Mouse (Mus musculus) hindbrain, embryonic 16.5 days (tissue): ENCODE results near the gene Zfp423. TPM values are rescaled to one million over a fixed set of nuclear protein-coding genes. Genes with fewer than 3 reads are reported as not detected.

Experiments
- ATAC-seq: fragments of 200-750 bp; cut with Nextera tagmentation; 2 replicates; pipeline ENCODE4 v1.8.0; 2017; ENCODE audit warnings: moderate TSS enrichment, moderate library complexity
- H3K27ac ChIP-seq: fragments of 300-500 bp; sonication (generic); 2 replicates; pipeline ENCODE4 v1.5.1; 2014; ENCODE audit warnings: low read depth, mild to moderate bottlenecking, control low read depth, low read length, moderate library complexity
- H3K27me3 ChIP-seq: fragments of 300-500 bp; sonication (generic); replicated peaks from 2 replicates; pipeline ENCODE4 v1.6.1; 2014; ENCODE audit warnings: low read length; ENCODE audit not compliant: control insufficient read depth, insufficient read depth
- H3K36me3 ChIP-seq: fragments of 300-500 bp; sonication (generic); 2 replicates; pipeline ENCODE4 v1.6.1; 2014; ENCODE audit warnings: mild to moderate bottlenecking, low read length, moderate library complexity, mixed read lengths; ENCODE audit not compliant: control insufficient read depth, insufficient read depth
- H3K4me1 ChIP-seq: fragments of 300-500 bp; sonication (generic); 2 replicates; pipeline ENCODE4 v1.6.1; 2014; ENCODE audit warnings: low read depth, low read length; ENCODE audit not compliant: control insufficient read depth, insufficient read depth
- H3K4me2 ChIP-seq: fragments of 300-500 bp; sonication (generic); 2 replicates; pipeline ENCODE4 v1.6.1; 2014; ENCODE audit warnings: mild to moderate bottlenecking, low read length, control low read depth, moderate library complexity
- H3K4me3 ChIP-seq: fragments of 300-500 bp; sonication (generic); 2 replicates; pipeline ENCODE4 v1.5.1; 2014; ENCODE audit warnings: mild to moderate bottlenecking, low read length, control low read depth, moderate library complexity
- H3K9ac ChIP-seq: fragments of 300-500 bp; sonication (generic); 2 replicates; pipeline ENCODE4 v1.6.1; 2014; ENCODE audit warnings: low read depth, mild to moderate bottlenecking, control low read depth, low read length, moderate library complexity
- H3K9me3 ChIP-seq: fragments of 300-500 bp; sonication (generic); 2 replicates; pipeline ENCODE4 v1.6.1; 2014; ENCODE audit warnings: mild to moderate bottlenecking, low read length, moderate library complexity; ENCODE audit not compliant: control insufficient read depth
- WGBS: fragments of 180-500 bp; shearing (Covaris S2); extraction: QIAGEN DNeasy Blood & Tissue Kit; methylation state at CpG from one replicate; pipeline ENCODE4 v1.1.7; 2014; 5-methylcytosine and 5-hydroxymethylcytosine counted together
- polyA plus RNA-seq: library from polyadenylated mRNA; unstranded; fragments of >200 nt; fragmentation: Nextera tagmentation; extraction: Ambion mirVana; gene quantifications from 2 replicates; pipeline ENCODE4 v1.2.1, GENCODE M21; 2015

Gene Zfp423
- polyA plus RNA-seq, 1 experiment from 2014 or later, result 21.6 TPM

- no peaks in the 10 kb centered on the region for H3K36me3 ChIP-seq
- peaks cover 42% of the 10 kb centered on the region for H3K4me1 ChIP-seq
- peak; percentile 85 for ATAC-seq
- peak overlapping the region; percentile 0; the same call in 1 of the 2 replicates for H3K4me3 ChIP-seq
- peak overlapping the region; percentile 11 for H3K9ac ChIP-seq
- H3K27me3 ChIP-seq, result no peaks in the 10 kb centered on the region
- peak overlapping the region; percentile 34 for H3K4me2 ChIP-seq
- no peaks in the 10 kb centered on the region for H3K9me3 ChIP-seq
- WGBS, result 6% methylated on average over 20 of the region's 20 CpGs
- peak overlapping the region; percentile 65 for H3K27ac ChIP-seq
Observed at GRCm38 (mm10) chr8:87938351-87939232, 20.8 kb downstream of the Zfp423 start.

DNA sequence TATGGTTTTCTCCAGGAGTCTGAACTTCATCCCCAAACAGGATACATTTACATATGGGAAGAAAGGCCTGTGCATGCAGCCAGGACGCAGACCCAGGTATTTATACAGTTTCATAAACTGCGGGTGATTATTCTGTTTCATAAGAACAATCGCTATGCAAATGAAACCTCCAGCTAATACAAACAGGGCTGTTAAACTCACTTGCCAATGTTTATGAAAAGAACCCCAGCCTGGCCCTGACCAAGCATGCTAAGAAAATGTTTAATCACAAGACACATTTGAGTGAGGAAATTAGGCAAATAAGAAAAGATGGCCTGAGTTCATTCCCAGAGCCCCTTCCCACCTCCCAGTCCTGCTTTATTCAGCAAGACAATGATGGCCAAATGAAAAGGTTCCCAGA, 22.2 kb downstream of the Zfp423 start:
- Histone ChIP-seq H3K9ac (no peak overlapping the region), H3K4me1 (peaks cover 50% of the 10 kb centered on the region), H3K4me3 (no peak overlapping the region), H3K4me2 (no peak overlapping the region), H3K27me3 (no peaks in the 10 kb centered on the region), H3K9me3 (no peaks in the 10 kb centered on the region), H3K36me3 (no peaks in the 10 kb centered on the region), H3K27ac (peak overlapping the region; percentile 65)
- ATAC-seq, result no peak
- 48% methylated on average over 3 of the region's 3 CpGs for WGBS

GRCm38 (mm10) chr8:87935088-87935680, 24.2 kb downstream of the Zfp423 start:
- H3K9ac ChIP-seq, result no peak overlapping the region
- H3K4me1 ChIP-seq, result peaks cover 47% of the 10 kb centered on the region
- no peak overlapping the region for H3K4me3 ChIP-seq
- no peak overlapping the region for H3K4me2 ChIP-seq
- no peaks in the 10 kb centered on the region for H3K36me3 ChIP-seq
- H3K27me3 ChIP-seq, result no peaks in the 10 kb centered on the region
- ATAC-seq, result no peak
- H3K9me3 ChIP-seq, result no peaks in the 10 kb centered on the region
- no peak overlapping the region for H3K27ac ChIP-seq
- WGBS, result 91% methylated on average over 6 of the region's 6 CpGs

- Histone ChIP-seq H3K4me2 (no peak overlapping the region), H3K9me3 (no peaks in the 10 kb centered on the region), H3K27me3 (no peaks in the 10 kb centered on the region), H3K9ac (no peak overlapping the region), H3K27ac (no peak overlapping the region), H3K36me3 (no peaks in the 10 kb centered on the region), H3K4me3 (no peak overlapping the region), H3K4me1 (peaks cover 37% of the 10 kb centered on the region)
- WGBS, result 64% methylated on average over 13 of the region's 13 CpGs
- ATAC-seq, result no peak
Observed at GRCm38 (mm10) chr8:87934175-87934574, 25.2 kb downstream of the Zfp423 start.

GRCm38 (mm10) chr8:87933752-87934151, 25.6 kb downstream of the Zfp423 start:
- Histone ChIP-seq H3K27me3 (no peaks in the 10 kb centered on the region), H3K4me2 (no peak overlapping the region), H3K4me3 (no peak overlapping the region), H3K27ac (no peak overlapping the region), H3K9ac (no peak overlapping the region), H3K4me1 (peaks cover 36% of the 10 kb centered on the region), H3K9me3 (no peaks in the 10 kb centered on the region), H3K36me3 (no peaks in the 10 kb centered on the region)
- WGBS, result 56% methylated on average over 8 of the region's 8 CpGs
- no peak for ATAC-seq

DNA sequence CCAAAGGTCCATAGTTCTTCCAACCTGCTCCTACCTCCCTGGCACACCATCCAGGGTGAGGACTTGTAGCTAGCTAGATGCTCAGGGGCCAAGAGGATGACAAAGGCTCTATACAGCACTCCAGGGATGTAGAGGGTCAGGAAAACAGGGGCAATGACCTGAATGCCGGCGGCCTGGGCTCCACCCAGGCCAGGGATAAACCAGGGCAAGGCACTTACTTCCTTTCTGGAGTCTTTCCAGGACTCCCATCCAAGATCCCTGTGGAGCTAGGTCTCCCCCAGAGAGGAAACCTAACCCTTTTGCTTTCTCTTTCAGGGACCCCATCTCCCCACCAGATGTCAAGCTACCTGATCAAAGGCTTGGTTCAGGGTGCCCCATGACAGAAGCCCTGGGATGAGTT, 30.5 kb downstream of the Zfp423 start:
- ATAC-seq, result no peak
- H3K9me3 ChIP-seq, result no peaks in the 10 kb centered on the region
- no peak overlapping the region for H3K9ac ChIP-seq
- no peaks in the 10 kb centered on the region for H3K36me3 ChIP-seq
- WGBS, result 56% methylated on average over 2 of the region's 2 CpGs
- H3K27me3 ChIP-seq, result no peaks in the 10 kb centered on the region
- peaks cover 24% of the 10 kb centered on the region for H3K4me1 ChIP-seq
- no peak overlapping the region for H3K4me3 ChIP-seq
- no peak overlapping the region for H3K4me2 ChIP-seq
- no peak overlapping the region for H3K27ac ChIP-seq

DNA sequence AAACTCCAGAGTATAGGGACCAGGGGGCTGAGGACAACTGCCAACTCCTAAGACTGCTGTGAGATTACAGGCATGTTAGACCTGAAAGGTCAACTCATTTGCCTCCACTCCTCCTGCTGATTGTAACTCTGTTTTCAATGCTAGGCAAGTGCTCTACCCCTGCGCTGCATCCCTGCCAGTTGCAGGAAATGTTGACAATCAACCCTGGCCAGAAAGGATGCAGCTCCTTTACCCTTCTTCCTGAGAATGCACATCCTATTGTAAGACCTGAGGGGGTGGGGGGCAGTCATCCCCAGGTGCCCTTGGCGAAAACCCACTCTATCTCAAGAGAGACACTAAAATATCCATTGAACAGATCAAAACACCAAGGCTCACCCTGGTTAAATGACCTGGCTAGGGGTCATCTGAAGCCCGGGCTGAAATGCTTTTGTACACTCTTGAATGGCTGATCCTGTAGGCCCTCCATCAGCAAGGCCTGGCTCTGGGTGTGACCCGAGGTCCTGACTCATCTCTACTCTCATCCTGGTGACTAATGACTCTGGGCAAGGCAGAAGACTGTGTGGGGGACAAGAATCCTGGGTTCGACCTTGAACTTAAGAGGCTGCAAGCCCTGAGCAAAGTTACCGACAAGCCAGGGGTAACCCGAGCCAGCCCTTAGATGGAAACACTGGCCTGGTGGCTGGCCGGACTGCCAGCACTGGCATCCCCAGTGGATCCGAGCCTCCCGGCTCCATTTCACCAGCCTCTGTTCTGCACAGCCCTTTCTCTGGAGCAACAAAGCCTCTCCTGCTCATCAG, 32.2 kb downstream of the Zfp423 start:
- Histone ChIP-seq H3K9me3 (no peaks in the 10 kb centered on the region), H3K4me1 (peaks cover 18% of the 10 kb centered on the region), H3K27ac (no peak overlapping the region), H3K36me3 (no peaks in the 10 kb centered on the region), H3K4me3 (no peak overlapping the region), H3K4me2 (no peak overlapping the region), H3K9ac (no peak overlapping the region), H3K27me3 (no peaks in the 10 kb centered on the region)
- ATAC-seq, result no peak
- 65% methylated on average over 10 of the region's 10 CpGs for WGBS

DNA sequence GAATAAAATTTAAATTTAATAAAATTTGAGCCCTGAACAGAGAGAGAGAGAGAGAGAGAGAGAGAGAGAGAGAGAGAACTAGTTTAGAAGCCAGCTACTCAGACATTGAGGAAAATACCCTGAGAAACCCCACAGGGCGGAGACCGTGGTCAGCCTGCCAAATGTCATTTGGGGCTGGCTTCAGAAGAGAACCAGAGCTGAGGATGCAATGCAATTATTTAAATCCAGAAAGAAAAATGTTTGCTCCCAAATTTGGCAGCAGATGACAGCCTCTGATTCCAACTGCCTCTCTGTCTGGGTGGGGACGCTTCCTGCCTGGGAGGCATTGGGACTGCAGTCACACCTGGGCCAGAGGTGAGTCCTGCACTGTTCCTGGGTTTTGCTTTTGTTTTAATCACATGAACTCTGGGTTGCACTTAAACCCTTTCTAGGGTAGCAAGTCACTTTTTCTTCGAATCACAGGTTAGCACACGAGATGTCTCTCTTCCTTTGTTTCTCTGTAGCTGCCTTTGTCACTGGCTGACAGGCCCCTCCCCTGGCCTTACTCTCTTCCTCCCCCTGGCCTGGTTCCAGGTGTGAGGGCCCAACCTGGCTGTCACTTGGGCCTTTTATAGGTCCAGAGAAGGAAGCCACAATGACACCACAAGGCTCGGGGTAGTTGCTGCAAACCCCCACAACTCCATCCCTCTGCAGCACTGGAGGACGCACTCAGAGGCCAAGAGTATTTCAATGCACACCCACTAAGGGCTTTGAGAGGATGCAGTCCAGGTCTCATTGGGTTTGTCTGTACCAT, 33.1 kb downstream of the Zfp423 start:
- H3K9ac ChIP-seq, result no peak overlapping the region
- H3K27ac ChIP-seq, result 0 out of 2 replicates have a peak overlapping the region, but pooled peaks have one; percentile 36

More for the DNA sequence above, 33.1 kb downstream of the Zfp423 start:
- H3K9me3 ChIP-seq, result no peaks in the 10 kb centered on the region
- H3K36me3 ChIP-seq, result no peaks in the 10 kb centered on the region
- WGBS, result 66% methylated on average over 7 of the region's 7 CpGs
- ATAC-seq, result 0 out of 2 replicates have a peak, but pooled peaks have one; percentile 11
- no peak overlapping the region for H3K4me2 ChIP-seq
- H3K4me1 ChIP-seq, result peaks cover 15% of the 10 kb centered on the region
- no peaks in the 10 kb centered on the region for H3K27me3 ChIP-seq
- H3K4me3 ChIP-seq, result no peak overlapping the region
